Comparison of ENCODE assay signal across 12 mouse cellular contexts in the genomic region with DNA sequence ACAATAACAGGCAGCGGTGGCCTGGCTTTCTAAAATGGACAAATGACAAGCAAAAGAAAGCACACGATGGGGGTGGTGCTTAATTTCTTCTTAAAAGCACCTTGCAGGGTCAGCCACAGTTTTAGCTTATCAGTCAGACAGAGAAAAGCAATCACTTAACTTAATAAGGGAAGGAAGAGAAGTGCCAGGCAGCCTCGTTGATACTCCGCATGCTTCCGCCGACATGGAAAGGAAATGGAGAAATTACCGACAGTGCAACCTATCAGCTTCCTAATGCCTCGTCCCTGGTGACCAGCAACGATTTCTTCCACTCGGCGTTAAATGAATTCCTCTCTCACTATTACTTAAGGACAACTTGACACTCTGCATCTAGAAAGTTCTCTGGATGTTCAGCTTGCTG.
DNase-seq lines count a peak whose midpoint lies in the region; ATAC-seq lines count a peak whose summit lies in the region.
"Had no signal": no experiment of that assay in that cellular context is flagged by ENCODE, and none has a peak within 500 bp of the region (broad histone marks: within the 10 kb centered on the region; RNA-seq: fewer than 3 reads in every experiment).

No protein-coding gene starts in this region.

- no peaks in the 10 kb centered on the region for H3K9me3 ChIP-seq in forebrain, embryonic 10.5 days
- H3K9me3 ChIP-seq in forebrain, embryonic 16.5 days (ENCODE audit: control insufficient read depth, low read length), result no peaks in the 10 kb centered on the region
- H3K9me3 ChIP-seq in hindbrain, embryonic 13.5 days, result no peaks in the 10 kb centered on the region
- no peaks in the 10 kb centered on the region for H3K9me3 ChIP-seq in hindbrain, embryonic 16.5 days (ENCODE audit: control insufficient read depth, low read length)
- no peaks in the 10 kb centered on the region for H3K9me3 ChIP-seq in embryonic facial prominence, embryonic 15.5 days (replicated peaks)

- H3K27ac ChIP-seq in forebrain, embryonic 10.5 days, result peak overlapping the region; percentile 48; the same call in 1 of the 2 replicates
- no peak overlapping the region for H3K27ac ChIP-seq in forebrain, embryonic 16.5 days (ENCODE audit: low read length)
- 0 out of 2 replicates have a peak overlapping the region, but pooled peaks have one; percentile 45 for H3K27ac ChIP-seq in hindbrain, embryonic 13.5 days
- no peak overlapping the region for H3K27ac ChIP-seq in hindbrain, embryonic 16.5 days (ENCODE audit: low read depth, low read length)
- H3K27ac ChIP-seq in embryonic facial prominence, embryonic 15.5 days (replicated peaks), result peak overlapping the region; percentile 74; the same call in 1 of the 2 replicates

- DNase-seq in forebrain, embryonic 10.5 days (ENCODE audit: extremely low spot score, low spot score), result no peak
- no peak for DNase-seq in layer of hippocampus, adult 18-20 months (ENCODE audit: low spot score in 2 of 2)
- DNase-seq in urinary bladder, adult 2 months (ENCODE audit: low spot score), result no peak
- DNase-seq: cerebellum, adult 9-11 months; left cerebral cortex, postnatal 4 days; lung, postnatal 4 days had no signal

- H3K4me3 ChIP-seq in forebrain, embryonic 10.5 days, result no peak overlapping the region
- H3K4me3 ChIP-seq in forebrain, embryonic 16.5 days (replicated peaks; ENCODE audit: low read length), result no peak overlapping the region
- no peak overlapping the region for H3K4me3 ChIP-seq in hindbrain, embryonic 13.5 days
- no peak overlapping the region for H3K4me3 ChIP-seq in hindbrain, embryonic 16.5 days (ENCODE audit: low read length)
- no peak overlapping the region for H3K4me3 ChIP-seq in embryonic facial prominence, embryonic 15.5 days (replicated peaks)

- no peak overlapping the region for H3K4me2 ChIP-seq in forebrain, embryonic 16.5 days (ENCODE audit: low read length)
- no peak overlapping the region for H3K4me2 ChIP-seq in hindbrain, embryonic 13.5 days
- no peak overlapping the region for H3K4me2 ChIP-seq in hindbrain, embryonic 16.5 days (ENCODE audit: low read length)
- no peak overlapping the region for H3K4me2 ChIP-seq in embryonic facial prominence, embryonic 15.5 days (replicated peaks)

- ATAC-seq in forebrain, embryonic 16.5 days, result no peak
- ATAC-seq in hindbrain, embryonic 13.5 days (ENCODE audit: low FRiP score), result no peak
- ATAC-seq in hindbrain, embryonic 16.5 days, result no peak
- no peak for ATAC-seq in embryonic facial prominence, embryonic 15.5 days (ENCODE audit: insufficient number of reproducible peaks, low FRiP score, low TSS enrichment, low read depth)
- ATAC-seq in megakaryocyte, adult 5-6 weeks (ENCODE audit: poor library complexity, severe bottlenecking), result peak; percentile 77
- ATAC-seq: activated CD4-positive, CD25-positive, alpha-beta regulatory T cell, adult 4 months had no signal

- H3K9ac ChIP-seq in forebrain, embryonic 16.5 days (replicated peaks; ENCODE audit: low read depth, low read length), result no peak overlapping the region
- H3K9ac ChIP-seq in hindbrain, embryonic 13.5 days, result no peak overlapping the region
- no peak overlapping the region for H3K9ac ChIP-seq in hindbrain, embryonic 16.5 days (ENCODE audit: low read depth, low read length)
- no peak overlapping the region for H3K9ac ChIP-seq in embryonic facial prominence, embryonic 15.5 days

- WGBS in forebrain, embryonic 10.5 days, result 80% methylated on average over 11 of the region's 11 CpGs
- WGBS in forebrain, embryonic 16.5 days, result 47% methylated on average over 11 of the region's 11 CpGs
- 40% methylated on average over 11 of the region's 11 CpGs for WGBS in hindbrain, embryonic 13.5 days
- 42% methylated on average over 11 of the region's 11 CpGs for WGBS in hindbrain, embryonic 16.5 days
- 39% methylated on average over 11 of the region's 11 CpGs for WGBS in embryonic facial prominence, embryonic 15.5 days

- peaks cover under 1% of the 10 kb centered on the region; the same call in 1 of the 2 replicates for H3K36me3 ChIP-seq in forebrain, embryonic 10.5 days (replicated peaks)
- no peaks in the 10 kb centered on the region for H3K36me3 ChIP-seq in forebrain, embryonic 16.5 days (ENCODE audit: control insufficient read depth, insufficient read depth)
- H3K36me3 ChIP-seq in hindbrain, embryonic 13.5 days, result no peaks in the 10 kb centered on the region
- no peaks in the 10 kb centered on the region for H3K36me3 ChIP-seq in hindbrain, embryonic 16.5 days (ENCODE audit: control insufficient read depth, insufficient read depth, low read length)
- H3K36me3 ChIP-seq in embryonic facial prominence, embryonic 15.5 days, result no peaks in the 10 kb centered on the region

- H3K27me3 ChIP-seq in forebrain, embryonic 10.5 days (ENCODE audit: poor library complexity, severe bottlenecking), result no peaks in the 10 kb centered on the region
- no peaks in the 10 kb centered on the region for H3K27me3 ChIP-seq in forebrain, embryonic 16.5 days (replicated peaks; ENCODE audit: control insufficient read depth, insufficient read depth, low read length)
- H3K27me3 ChIP-seq in hindbrain, embryonic 13.5 days, result no peaks in the 10 kb centered on the region
- H3K27me3 ChIP-seq in hindbrain, embryonic 16.5 days (replicated peaks; ENCODE audit: control insufficient read depth, insufficient read depth, low read length), result no peaks in the 10 kb centered on the region
- no peaks in the 10 kb centered on the region for H3K27me3 ChIP-seq in embryonic facial prominence, embryonic 15.5 days

- peaks cover 79% of the 10 kb centered on the region for H3K4me1 ChIP-seq in forebrain, embryonic 10.5 days
- H3K4me1 ChIP-seq in forebrain, embryonic 16.5 days (replicated peaks; ENCODE audit: control insufficient read depth, insufficient read depth, low read length), result peaks cover 8% of the 10 kb centered on the region
- H3K4me1 ChIP-seq in hindbrain, embryonic 13.5 days (replicated peaks), result peaks cover 47% of the 10 kb centered on the region
- peaks cover 18% of the 10 kb centered on the region for H3K4me1 ChIP-seq in hindbrain, embryonic 16.5 days (ENCODE audit: control insufficient read depth, insufficient read depth, low read depth, low read length)
- peaks cover 85% of the 10 kb centered on the region for H3K4me1 ChIP-seq in embryonic facial prominence, embryonic 15.5 days

Comparison
In these comparisons a context has a peak if more than half of its experiments do, and no peak if none do; other contexts are left out.
1. H3K27ac ChIP-seq: peak in forebrain, embryonic 10.5 days (single experiment), hindbrain, embryonic 13.5 days (single experiment) and embryonic facial prominence, embryonic 15.5 days (single experiment); none in forebrain, embryonic 16.5 days (single experiment) and hindbrain, embryonic 16.5 days (single experiment).